Mouse (Mus musculus): Measurements from ENCODE around the gene Arl11. TPM values are rescaled to one million over a fixed set of nuclear protein-coding genes. Genes with fewer than 3 reads are reported as not detected.

Gene Arl11
- polyA plus RNA-seq (2015; fragmentation: Nextera tagmentation; extraction: Ambion mirVana): 0.77 and 1.3 TPM in 2 replicates

DNA sequence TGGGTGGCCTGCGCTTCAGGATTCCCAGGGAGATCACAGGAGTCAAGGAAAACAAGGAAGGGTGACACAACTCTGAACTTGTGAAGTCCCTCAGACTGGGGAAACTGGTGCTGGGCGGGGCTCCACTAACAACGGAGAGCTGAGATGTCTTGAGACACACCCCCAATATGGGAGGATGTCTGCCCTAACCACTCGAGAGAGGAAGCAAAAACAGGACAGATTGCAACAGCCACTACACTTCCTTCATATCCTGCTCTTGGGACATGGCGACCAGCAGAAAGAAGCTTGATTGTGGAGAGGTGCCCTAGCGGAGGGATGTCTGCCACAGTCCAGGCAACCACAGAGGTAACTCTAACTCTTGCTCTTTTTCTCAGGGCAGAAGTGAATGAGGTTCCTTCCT lies at the start of gene Arl11:
Arl11 (plus strand) TSS at position 161 of the 400 bp plus-strand sequence.
- no peak within 1 kb of the TSS for H3K4me2 ChIP-seq
- no peak within 1 kb of the TSS for H3K4me3 ChIP-seq (replicated peaks)
- peaks cover 7% of the 10 kb centered on the region; the same call in 1 of the 2 replicates for H3K4me1 ChIP-seq
- 73% methylated on average over 6 of the region's 6 CpGs for WGBS
- H3K9ac ChIP-seq (replicated peaks): no peak within 1 kb of the TSS
- H3K27me3 ChIP-seq (replicated peaks): no peaks in the 10 kb centered on the region
- no peak within 1 kb of the TSS for H3K27ac ChIP-seq (replicated peaks)
- no peaks in the 10 kb centered on the region for H3K36me3 ChIP-seq
- ATAC-seq (ENCODE audit: low FRiP score): no peak
- H3K9me3 ChIP-seq (replicated peaks): no peaks in the 10 kb centered on the region

DNA sequence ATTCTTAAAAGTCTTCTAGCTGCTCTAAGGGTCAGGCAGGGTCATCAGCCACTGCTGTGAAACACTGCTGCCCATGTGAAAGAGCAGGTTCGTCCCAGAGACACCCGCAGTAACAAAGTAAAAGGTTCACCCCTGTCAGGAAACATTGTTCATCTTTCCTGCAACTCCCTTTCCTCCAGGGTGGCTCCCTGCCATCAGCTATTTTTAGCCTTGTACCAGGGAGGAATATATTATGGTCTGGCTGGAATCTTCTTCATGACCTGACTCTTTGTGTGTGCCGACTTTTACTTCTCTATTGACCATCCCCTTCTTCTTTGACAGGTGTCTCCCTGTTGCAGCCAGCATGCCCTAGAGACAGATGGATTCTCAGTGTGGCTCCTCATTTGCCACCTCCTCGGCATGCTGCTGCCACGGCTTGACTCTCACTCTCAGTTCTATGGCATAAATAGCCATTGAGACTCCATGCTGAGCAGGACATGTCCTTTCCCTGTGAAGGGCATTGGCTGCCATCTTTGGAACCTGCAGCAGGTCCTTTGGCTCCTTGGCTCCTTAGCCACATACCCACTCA lies 41.6 kb upstream of the Arl11 start:
- no peaks in the 10 kb centered on the region for H3K9me3 ChIP-seq (replicated peaks)
- no peak for ATAC-seq (ENCODE audit: low FRiP score)
- no peak overlapping the region for H3K27ac ChIP-seq (replicated peaks)
- 54% methylated on average over 5 of the region's 5 CpGs for WGBS
- H3K4me2 ChIP-seq: no peak overlapping the region
- H3K4me3 ChIP-seq (replicated peaks): no peak overlapping the region
- H3K4me1 ChIP-seq: no peaks in the 10 kb centered on the region
- H3K36me3 ChIP-seq: no peaks in the 10 kb centered on the region
- H3K27me3 ChIP-seq (replicated peaks): no peaks in the 10 kb centered on the region
- H3K9ac ChIP-seq (replicated peaks): no peak overlapping the region

DNA sequence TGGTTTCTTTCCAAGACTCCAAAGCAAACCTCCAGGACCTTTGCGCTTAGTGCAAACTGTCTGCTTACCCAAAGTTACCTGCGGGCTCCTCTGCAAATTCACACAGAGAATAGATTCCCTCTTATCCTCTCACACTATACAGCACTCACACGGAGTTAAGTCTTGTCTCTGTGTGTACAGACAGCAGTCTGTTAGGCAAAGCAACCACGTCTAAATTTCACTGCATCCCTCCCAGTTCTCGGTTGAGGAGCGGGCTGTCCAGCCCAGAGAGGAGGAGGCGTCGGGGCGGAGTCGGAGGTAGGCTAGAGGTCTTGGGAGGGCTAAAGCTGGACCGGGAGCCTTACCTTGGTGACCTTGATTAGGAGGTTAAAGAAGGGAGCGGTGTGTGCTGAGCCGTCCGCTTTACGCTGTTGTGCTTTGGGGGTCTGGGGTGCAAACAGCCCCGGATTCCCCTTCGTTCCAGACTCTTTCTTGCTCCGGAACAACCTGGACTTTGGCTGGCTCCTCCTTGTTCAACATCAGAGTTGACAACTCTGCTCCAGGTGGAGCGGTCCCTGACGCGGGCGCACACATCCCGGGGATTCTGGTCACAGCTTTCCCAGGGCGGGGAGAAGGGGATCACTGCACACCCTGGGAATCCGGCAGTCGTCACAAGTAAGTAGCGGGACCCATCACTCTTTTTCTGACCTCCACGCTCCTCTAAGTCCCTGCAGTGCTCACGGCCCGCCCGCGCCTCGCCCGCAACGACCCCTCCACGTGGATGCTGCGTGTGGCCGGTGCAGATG lies 34.9 kb upstream of the Arl11 start:
- no peak overlapping the region for H3K27ac ChIP-seq (replicated peaks)
- peak overlapping the region; percentile 21 for H3K4me3 ChIP-seq (replicated peaks)
- no peaks in the 10 kb centered on the region for H3K36me3 ChIP-seq
- H3K4me2 ChIP-seq: peak overlapping the region; percentile 50
- WGBS: 8% methylated on average over 38 of the region's 38 CpGs
- no peak for ATAC-seq (ENCODE audit: low FRiP score)
- peaks cover 26% of the 10 kb centered on the region for H3K27me3 ChIP-seq (replicated peaks)
- H3K9ac ChIP-seq (replicated peaks): no peak overlapping the region
- no peaks in the 10 kb centered on the region for H3K9me3 ChIP-seq (replicated peaks)
- peaks cover 14% of the 10 kb centered on the region for H3K4me1 ChIP-seq

DNA sequence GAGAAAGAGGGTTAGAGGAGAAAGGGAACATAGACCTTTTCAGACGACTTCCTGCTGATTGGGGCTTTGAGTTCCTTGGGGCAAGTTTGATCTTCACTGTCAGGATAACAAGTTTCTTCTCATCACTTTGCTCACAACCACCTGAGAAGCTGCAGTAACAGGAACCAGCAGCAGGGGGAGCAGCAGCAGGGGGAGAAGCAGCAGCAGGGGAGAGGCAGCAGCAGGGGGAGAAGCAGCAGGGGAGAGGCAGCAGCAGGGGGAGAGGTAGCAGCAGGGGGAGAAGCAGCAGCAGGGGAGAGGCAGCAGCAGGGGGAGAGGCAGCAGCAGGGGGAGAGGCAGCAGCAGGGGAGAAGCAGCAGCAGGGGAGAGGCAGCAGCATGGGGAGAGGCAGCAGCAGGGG lies 32.3 kb upstream of the Arl11 start:
- WGBS: 46% methylated on average over 1 of the region's 1 CpGs
- no peak for ATAC-seq (ENCODE audit: low FRiP score)
- H3K36me3 ChIP-seq: no peaks in the 10 kb centered on the region
- H3K9me3 ChIP-seq (replicated peaks): no peaks in the 10 kb centered on the region
- no peak overlapping the region for H3K4me2 ChIP-seq
- H3K4me3 ChIP-seq (replicated peaks): no peak overlapping the region
- no peak overlapping the region for H3K9ac ChIP-seq (replicated peaks)
- no peak overlapping the region for H3K27ac ChIP-seq (replicated peaks)
- H3K27me3 ChIP-seq (replicated peaks): peaks cover 26% of the 10 kb centered on the region
- peaks cover 14% of the 10 kb centered on the region for H3K4me1 ChIP-seq

DNA sequence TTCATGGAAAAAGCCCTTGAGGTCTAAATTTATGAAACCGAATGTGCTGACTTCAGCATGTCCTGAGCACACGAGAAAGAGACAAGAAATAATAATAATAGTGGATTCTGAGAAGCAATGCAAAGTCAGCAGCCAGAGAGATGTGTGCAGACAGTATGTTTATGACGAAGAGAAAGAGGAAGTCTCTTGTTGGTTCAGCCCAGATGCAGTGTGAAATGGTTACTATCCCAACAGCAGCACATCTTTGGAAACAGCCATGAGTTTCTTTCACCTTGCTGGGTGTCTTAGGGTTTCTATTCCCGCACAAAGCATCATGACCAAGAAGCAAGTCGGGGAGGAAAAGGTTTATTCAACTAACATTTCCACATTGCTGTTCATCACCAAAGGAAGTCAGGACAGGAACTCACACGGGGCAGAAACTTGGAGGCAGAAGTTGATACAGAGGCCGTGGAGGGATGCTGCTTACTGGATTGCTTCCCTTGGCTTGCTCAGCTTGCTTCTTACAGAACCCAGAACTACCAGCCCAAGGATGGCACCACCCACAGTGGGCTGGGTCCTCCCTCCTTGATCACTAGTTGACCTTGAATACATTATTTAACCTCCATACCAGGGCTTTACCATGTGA lies 30.8 kb upstream of the Arl11 start:
- Histone ChIP-seq H3K9me3 (replicated peaks) (no peaks in the 10 kb centered on the region), H3K4me1 (peaks cover 14% of the 10 kb centered on the region), H3K9ac (replicated peaks) (no peak overlapping the region), H3K27ac (replicated peaks) (no peak overlapping the region), H3K4me3 (replicated peaks) (no peak overlapping the region), H3K4me2 (no peak overlapping the region), H3K27me3 (replicated peaks) (peaks cover 24% of the 10 kb centered on the region), H3K36me3 (no peaks in the 10 kb centered on the region)
- no peak for ATAC-seq (ENCODE audit: low FRiP score)
- WGBS: 83% methylated on average over 7 of the region's 7 CpGs

DNA sequence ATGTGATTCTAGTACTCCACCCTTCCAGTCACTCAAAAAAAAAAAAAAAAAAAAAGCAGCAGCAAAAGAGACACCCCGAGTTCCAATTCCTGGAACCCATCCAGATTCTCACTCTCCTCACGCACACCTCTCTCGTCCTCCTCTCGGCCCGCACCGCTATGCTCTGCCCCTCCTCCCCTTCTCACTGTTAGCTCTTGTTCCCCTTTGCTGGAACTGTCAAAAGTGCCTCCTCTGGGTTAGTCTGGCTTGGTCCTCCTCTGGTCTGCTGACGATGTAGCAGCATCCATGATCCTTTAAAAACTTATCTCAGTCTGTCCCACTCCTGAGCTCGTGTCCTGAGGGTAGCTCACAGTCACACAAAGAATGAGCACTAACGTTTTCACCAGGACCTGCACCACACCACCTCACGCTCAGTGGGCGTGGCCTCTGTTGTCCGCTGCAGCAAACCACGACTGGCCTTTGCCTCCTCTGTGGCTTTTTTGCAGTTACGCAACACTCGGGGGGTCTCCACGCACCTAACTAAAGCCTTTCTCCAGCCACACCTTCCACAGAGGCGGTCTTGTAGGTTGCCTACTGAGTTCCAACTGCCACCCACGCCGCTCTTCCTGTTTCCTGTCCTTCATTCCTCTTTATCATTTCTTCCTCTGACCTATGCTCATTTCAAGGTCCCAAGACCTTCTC lies 20.8 kb upstream of the Arl11 start:
- H3K9me3 ChIP-seq (replicated peaks): no peaks in the 10 kb centered on the region
- no peak for ATAC-seq (ENCODE audit: low FRiP score)
- 74% methylated on average over 19 of the region's 19 CpGs for WGBS

DNA sequence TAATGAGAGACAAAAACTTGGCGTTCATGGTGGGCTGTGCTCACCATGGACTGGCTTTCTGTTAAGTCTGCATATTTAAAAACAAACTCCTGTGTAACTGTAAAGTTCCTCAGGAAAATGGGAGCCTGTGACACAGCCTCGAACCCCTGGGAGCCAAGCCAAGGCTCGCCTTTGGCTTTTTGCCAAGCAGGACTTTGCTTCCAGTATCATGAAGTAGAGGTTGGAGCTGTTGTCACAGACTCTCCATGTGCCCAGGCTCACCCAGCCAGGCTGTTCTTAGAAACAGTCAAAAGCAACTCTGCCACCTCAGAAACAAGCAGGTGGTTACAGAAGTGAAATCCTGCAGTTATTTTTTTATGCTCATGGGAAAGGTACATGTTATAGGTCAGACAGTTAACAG lies 18.9 kb upstream of the Arl11 start:
- Histone ChIP-seq H3K9ac (replicated peaks) (no peak overlapping the region), H3K9me3 (replicated peaks) (no peaks in the 10 kb centered on the region), H3K27me3 (replicated peaks) (no peaks in the 10 kb centered on the region), H3K36me3 (no peaks in the 10 kb centered on the region), H3K4me2 (no peak overlapping the region), H3K4me1 (no peaks in the 10 kb centered on the region), H3K27ac (replicated peaks) (no peak overlapping the region), H3K4me3 (replicated peaks) (no peak overlapping the region)
- 69% methylated on average over 3 of the region's 3 CpGs for WGBS
- ATAC-seq (ENCODE audit: low FRiP score): no peak

More for the DNA sequence above, 20.8 kb upstream of the Arl11 start:
- Histone ChIP-seq H3K27me3 (replicated peaks) (no peaks in the 10 kb centered on the region), H3K27ac (replicated peaks) (no peak overlapping the region), H3K36me3 (no peaks in the 10 kb centered on the region), H3K4me1 (no peaks in the 10 kb centered on the region), H3K4me2 (no peak overlapping the region), H3K9ac (replicated peaks) (no peak overlapping the region), H3K4me3 (replicated peaks) (no peak overlapping the region)

DNA sequence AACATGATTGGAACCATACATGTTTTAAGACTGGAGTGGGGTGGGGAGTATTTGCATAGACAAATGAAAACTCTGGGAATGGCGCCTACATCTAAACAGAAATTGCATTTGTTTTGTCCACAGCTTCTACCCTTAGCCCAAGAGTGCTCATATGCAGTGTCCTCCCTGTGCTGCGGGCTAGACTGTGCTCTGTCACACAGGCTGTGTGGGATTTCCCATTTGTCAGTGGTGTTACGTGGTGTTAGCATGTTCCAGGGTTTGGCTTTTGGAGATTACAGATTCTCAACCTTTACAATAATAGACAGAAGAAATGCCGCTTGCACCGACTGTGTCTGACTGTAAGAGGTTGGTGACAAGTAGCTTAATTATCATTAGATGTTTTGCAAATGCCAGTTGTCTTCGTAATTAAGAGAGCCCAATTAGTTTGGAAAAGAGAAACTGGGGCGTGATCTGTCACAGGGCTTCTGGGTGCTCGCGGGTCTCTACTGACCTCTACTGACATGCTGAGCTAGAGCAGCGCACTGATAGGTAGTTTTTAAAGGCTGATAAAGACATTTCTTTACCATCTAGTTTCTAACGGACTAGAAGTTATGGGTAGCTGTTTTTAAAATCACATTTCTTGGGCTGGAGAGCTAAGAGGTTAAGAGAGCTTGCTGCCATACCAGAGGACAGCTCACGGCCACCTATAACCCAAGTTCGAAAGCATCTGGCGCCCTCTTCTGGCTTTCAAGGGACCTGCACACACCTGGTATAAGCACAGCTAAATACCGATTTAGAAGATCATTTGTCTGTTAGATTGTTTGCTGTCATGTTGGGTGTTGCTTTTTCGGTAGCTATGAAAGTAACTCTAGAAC lies 15.4 kb upstream of the Arl11 start:
- peak; percentile 50; the same call in 1 of the 2 replicates for ATAC-seq (ENCODE audit: low FRiP score)
- 48% methylated on average over 16 of the region's 16 CpGs for WGBS
- Histone ChIP-seq H3K4me1 (no peaks in the 10 kb centered on the region), H3K9me3 (replicated peaks) (no peaks in the 10 kb centered on the region), H3K4me3 (replicated peaks) (no peak overlapping the region), H3K36me3 (no peaks in the 10 kb centered on the region), H3K27me3 (replicated peaks) (no peaks in the 10 kb centered on the region), H3K4me2 (peak overlapping the region; percentile 17), H3K9ac (replicated peaks) (no peak overlapping the region; the same call in 1 of the 2 replicates), H3K27ac (replicated peaks) (no peak overlapping the region)

DNA sequence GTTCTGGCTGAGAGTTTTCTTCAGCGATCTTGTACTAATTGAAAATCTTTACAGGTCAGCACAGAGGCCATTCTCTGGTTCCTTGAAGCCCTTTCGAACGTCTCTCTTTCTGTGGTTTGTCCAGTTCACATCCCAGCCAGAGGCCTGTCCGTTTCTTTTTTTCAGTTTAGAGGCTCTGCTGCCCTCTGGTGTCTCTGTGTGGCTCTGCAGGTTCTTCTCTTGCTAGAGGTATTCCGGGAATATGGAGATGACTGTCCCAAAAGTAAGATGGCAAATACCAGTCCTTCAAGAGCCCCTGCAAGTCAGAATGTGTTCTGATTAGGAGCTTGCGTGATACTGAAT lies 14.8 kb upstream of the Arl11 start:
- 15% methylated on average over 6 of the region's 6 CpGs for WGBS
- no peak overlapping the region for H3K27ac ChIP-seq (replicated peaks)
- H3K4me2 ChIP-seq: peak overlapping the region; percentile 17

DNA sequence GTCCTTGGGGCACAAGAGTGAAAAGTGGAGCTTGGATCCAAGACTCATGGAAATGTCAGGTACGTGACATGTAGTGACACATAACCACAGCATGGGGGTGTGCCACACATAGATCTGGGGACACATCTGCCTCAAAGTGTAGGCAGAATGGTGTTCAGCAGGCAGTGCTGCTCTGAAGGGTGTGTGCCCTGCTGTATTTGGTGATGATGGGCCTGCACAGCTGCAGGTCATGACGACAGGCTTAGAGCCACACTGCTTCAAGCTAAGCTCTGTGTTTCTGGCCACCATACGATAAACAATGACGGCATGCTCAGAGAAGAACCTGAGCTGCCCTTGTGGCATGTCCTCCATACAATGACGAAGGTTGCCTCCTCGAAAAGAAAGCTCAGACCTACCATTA lies 9.7 kb upstream of the Arl11 start:
- Histone ChIP-seq H3K4me1 (no peaks in the 10 kb centered on the region), H3K4me2 (no peak overlapping the region), H3K9me3 (replicated peaks) (no peaks in the 10 kb centered on the region), H3K27me3 (replicated peaks) (no peaks in the 10 kb centered on the region), H3K27ac (replicated peaks) (no peak overlapping the region), H3K9ac (replicated peaks) (no peak overlapping the region), H3K4me3 (replicated peaks) (no peak overlapping the region), H3K36me3 (no peaks in the 10 kb centered on the region)
- WGBS: 93% methylated on average over 6 of the region's 6 CpGs
- ATAC-seq (ENCODE audit: low FRiP score): no peak

More for the DNA sequence above, 14.8 kb upstream of the Arl11 start:
- H3K9me3 ChIP-seq (replicated peaks): no peaks in the 10 kb centered on the region
- H3K27me3 ChIP-seq (replicated peaks): no peaks in the 10 kb centered on the region
- no peak overlapping the region; the same call in 1 of the 2 replicates for H3K9ac ChIP-seq (replicated peaks)
- no peaks in the 10 kb centered on the region for H3K36me3 ChIP-seq
- H3K4me3 ChIP-seq (replicated peaks): no peak overlapping the region
- ATAC-seq (ENCODE audit: low FRiP score): 0 out of 2 replicates have a peak, but pooled peaks have one; percentile 8
- no peaks in the 10 kb centered on the region for H3K4me1 ChIP-seq

DNA sequence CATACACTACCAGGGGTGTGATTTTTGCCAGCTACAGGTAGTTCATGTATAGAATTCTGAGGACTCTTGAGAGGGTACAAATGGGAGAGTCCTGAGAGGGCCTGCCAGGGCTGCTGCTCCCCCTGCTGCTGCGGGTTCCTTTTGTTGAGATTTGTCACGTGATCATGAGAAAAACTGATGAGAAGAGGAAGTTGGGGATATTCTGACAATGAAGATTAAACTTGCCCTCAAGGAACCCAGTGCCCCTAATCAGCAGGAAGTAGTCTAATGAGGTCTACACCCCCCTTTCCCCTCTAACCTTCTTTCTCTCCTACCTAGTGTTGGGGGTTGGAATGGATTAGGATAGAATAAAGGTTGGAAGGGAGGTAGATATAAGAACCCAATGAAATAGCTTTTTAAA lies 8.2 kb upstream of the Arl11 start:
- no peaks in the 10 kb centered on the region for H3K36me3 ChIP-seq
- H3K9me3 ChIP-seq (replicated peaks): no peaks in the 10 kb centered on the region
- no peaks in the 10 kb centered on the region for H3K27me3 ChIP-seq (replicated peaks)
- no peak overlapping the region for H3K4me2 ChIP-seq
- H3K4me3 ChIP-seq (replicated peaks): no peak overlapping the region
- WGBS: 56% methylated on average over 2 of the region's 2 CpGs
- no peak overlapping the region for H3K27ac ChIP-seq (replicated peaks)
- no peaks in the 10 kb centered on the region for H3K4me1 ChIP-seq
- no peak for ATAC-seq (ENCODE audit: low FRiP score)
- H3K9ac ChIP-seq (replicated peaks): no peak overlapping the region
